Mouse (Mus musculus) naive thymus-derived CD4-positive, alpha-beta T cell, adult 2 months (primary cell): ENCODE results near the gene Gatad2a.

ENCODE experiments used
- DNase-seq: peaks from one replicate; pipeline ENCODE4 v3.0.0-alpha.2; 2011; ENCODE audit warnings: low read depth

Gene Gatad2a

GRCm38 (mm10) chr8:69937466-69937865 is 58.7 kb downstream of the Gatad2a start:
- DNase-seq, result peak; percentile 45

GRCm38 (mm10) chr8:69936050-69936794 is 60.0 kb downstream of the Gatad2a start:
- no peak for DNase-seq

DNA sequence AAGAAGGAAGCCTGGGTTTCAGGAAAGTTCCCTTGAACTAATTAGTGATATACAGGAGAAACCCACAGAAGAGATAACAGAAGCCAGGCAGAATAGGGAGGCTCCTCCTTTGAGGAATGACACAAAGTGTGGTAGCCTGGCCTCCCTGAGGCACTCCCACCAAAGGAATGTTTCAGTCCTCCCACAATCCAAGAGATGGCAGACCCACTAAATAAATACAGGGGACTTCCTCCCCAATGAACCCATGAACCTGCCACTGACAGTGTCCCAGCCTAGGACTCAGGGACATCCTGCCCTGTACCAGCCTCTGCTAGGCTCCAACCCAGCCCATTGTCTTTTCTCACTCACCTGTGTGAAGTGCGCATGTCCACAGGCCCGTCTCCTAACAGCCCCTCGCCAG is 60.8 kb downstream of the Gatad2a start:
- no peak for DNase-seq

- DNase-seq, result no peak
These were observed 61.6 kb downstream of the Gatad2a start for GRCm38 (mm10) chr8:69934582-69934981.

GRCm38 (mm10) chr8:69933811-69934210 is 62.4 kb downstream of the Gatad2a start:
- DNase-seq, result peak; percentile 39

- DNase-seq, result no peak
These were observed 69.3 kb downstream of the Gatad2a start for GRCm38 (mm10) chr8:69926901-69927300.

- no peak for DNase-seq
These were observed 72.2 kb downstream of the Gatad2a start for GRCm38 (mm10) chr8:69923986-69924385.

DNA sequence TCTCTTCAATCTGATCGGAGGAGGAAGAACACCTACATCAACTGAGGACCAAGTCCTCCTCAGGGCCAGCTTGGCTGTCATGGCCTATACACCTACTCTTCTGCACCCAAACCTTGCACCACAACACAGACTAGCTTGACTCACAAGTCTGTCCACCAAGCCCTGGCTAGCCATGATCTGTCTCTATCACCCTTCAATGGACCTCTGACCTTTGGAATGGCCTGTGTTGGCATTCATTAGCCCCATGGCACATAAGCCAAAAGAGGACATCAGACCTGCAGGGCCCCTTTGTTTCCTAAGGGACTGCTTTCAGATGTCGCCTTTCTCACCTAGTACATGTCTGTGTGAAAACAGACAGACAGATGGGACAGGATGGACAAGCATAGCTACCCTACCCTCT is 75.0 kb downstream of the Gatad2a start:
- DNase-seq, result no peak

DNA sequence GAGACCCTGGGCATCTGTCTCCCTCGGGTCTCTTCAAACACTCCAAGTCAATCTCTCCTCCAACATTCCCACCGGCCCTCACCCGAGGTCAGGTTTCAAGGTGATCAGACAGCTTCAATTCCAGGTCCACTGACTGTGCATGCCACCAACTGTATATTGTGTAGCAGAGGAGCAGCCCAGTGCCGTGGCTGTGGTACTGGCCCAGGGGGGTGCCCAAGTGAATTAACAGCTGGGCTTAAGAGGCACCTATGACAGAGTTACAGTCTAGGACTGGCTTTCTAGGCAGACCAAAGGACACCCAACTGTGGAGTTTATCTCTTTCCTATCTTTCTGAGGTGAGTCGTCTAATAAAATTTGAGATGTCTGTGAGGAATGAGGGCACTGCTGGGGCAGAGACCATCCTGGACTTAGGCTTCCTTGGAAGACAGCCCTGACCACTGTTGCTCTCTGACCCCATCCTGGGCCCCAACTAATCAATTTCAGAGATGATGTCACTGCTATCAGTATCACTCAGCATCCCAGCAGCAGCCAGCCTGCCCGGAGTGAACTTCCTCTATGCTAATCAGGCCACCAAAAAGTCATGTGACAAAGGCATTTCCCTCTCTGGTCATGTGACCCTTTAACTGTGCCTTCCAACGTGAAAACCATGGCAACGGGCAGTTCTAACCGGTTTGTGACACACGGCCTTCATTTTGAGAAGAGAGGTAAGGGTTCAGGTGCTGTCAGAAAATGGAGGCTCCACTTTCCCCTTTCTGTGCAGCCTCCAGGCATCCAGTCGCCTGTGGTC is 76.1 kb downstream of the Gatad2a start:
- DNase-seq, result peak; percentile 91

DNA sequence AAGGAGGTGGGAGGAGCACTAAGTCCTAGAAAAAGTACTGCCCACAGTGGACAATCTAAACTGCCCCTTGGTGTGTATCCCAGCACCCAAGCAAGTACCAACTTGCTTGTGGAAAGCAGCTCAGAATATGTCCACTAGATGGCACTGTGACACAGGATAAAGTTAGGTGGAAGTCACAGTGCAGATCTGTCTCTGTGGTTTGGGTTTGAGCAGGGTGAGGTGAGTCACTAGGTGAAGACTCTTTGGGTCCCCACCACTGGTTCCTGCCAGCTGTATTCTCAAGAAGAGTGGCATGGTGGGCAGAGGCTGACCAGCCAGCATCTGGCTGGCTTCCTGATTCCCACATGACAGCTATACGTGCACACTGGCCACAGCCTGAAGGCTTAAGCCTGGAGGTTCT is 77.2 kb downstream of the Gatad2a start:
- peak; percentile 96 for DNase-seq

- DNase-seq, result no peak
These were observed 77.7 kb downstream of the Gatad2a start for GRCm38 (mm10) chr8:69918506-69918905.

GRCm38 (mm10) chr8:69915748-69916147 is 80.4 kb downstream of the Gatad2a start:
- no peak for DNase-seq

- no peak for DNase-seq
These were observed 81.7 kb downstream of the Gatad2a start for GRCm38 (mm10) chr8:69914526-69914925.

DNA sequence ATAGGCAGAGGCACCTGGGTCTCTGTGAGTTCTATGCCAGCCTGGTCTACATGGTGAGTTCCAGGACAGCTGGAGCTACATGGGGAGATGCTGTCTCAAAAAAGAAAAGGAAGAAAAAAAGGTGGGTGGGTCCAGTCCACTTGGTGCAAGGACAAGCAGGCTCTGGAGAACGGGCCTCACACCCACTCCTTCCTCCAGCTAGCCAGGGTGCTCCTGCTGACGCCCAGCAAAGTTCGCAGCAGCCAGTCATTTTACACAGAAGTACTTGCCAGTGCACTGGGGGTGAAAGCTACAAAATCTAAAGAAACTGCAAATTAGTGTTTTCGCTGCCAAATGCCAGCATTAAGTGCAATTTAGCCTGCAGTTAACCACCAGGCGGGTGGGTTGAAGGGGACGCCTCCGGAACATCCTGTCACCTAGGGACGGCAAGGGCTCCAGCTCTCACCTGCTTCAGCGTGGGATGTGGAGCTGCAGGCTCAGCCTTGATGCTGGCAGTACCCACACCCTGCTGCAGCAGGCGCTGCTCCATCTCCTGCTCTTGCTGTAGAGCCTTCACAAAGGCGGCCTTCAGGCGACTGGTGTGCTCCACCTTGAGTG is 83.6 kb downstream of the Gatad2a start:
- DNase-seq, result no peak

DNA sequence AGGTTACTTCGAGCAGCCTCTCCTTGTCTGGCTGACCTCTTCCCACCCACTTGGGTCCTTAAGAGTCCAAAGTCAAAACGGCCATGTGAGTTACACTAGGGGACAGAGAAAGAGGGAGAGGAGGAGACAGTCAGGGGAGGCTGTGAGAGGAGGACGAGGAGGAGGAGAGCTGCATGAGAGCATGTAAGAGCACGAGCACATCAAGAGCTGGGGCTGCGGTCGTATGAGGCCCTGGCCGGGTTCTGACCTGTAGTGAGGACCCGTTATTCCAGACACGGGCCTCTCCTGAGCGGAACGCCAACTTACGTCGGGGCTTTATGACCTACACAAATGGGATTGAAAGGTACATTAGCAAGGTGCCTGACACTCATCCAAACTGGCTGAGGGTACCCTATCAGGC is 84.3 kb downstream of the Gatad2a start:
- no peak for DNase-seq

GRCm38 (mm10) chr8:69907106-69907505 is 89.1 kb downstream of the Gatad2a start:
- DNase-seq, result no peak

DNA sequence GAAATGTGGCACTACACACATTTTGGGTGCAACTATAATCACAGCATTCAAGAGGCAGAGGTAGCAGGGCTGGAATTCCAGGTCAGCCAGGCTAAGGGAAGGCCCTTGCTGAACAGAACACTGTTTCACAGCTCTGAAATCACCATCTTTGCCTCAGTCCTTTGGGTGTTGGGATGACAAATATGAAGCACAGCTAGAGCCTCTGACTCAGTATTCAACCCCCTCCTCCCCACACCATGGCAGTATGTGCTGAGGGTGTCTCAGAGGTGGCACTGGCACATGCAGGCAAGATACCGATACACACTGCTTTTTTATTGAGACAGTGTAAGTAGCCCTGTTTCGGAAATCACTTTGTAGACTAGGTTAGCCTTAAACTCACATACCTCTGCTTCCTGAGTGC is 89.9 kb downstream of the Gatad2a start:
- no peak for DNase-seq

- no peak for DNase-seq
These were observed 92.1 kb downstream of the Gatad2a start for GRCm38 (mm10) chr8:69904096-69904495.

GRCm38 (mm10) chr8:69903063-69903542 is 93.1 kb downstream of the Gatad2a start:
- peak; percentile 99 for DNase-seq

DNA sequence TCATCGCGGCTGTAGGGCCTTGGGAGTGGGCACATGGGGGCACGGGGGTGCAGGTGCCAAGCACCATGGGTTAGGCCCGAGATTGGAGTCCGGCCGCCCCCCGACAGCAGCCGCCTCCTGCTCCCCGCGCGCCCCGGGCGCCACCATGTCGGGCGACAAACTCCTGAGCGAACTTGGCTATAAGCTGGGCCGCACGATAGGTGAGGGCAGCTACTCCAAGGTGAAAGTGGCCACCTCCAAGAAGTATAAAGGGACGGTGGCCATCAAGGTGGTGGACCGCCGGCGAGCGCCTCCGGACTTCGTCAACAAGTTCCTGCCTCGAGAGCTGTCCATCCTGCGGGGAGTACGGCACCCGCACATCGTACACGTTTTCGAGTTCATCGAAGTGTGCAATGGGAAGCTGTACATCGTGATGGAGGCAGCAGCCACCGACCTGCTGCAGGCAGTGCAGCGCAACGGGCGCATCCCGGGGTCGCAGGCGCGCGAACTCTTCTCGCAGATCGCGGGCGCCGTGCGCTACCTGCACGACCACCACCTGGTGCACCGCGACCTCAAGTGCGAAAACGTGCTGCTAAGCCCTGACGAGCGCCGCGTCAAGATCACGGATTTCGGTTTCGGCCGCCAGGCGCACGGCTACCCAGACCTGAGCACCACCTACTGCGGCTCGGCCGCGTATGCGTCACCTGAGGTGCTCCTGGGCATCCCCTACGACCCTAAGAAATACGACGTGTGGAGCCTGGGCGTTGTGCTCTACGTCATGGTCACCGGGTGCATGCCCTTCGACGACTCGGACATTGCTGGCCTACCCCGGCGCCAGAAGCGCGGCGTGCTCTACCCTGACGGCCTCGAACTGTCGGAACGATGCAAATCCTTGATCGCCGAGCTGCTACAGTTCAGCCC is 93.8 kb downstream of the Gatad2a start, which contains the start of the genes Tssk6, Ndufa13 and Yjefn3:
TSS of gene Tssk6 (plus strand) at position 22 of the 900 bp plus-strand sequence.
TSS of gene Ndufa13 (minus strand) at position 396 of the 900 bp plus-strand sequence.
TSS of gene Yjefn3 (minus strand) at position 550 of the 900 bp plus-strand sequence.
- no peak for DNase-seq

GRCm38 (mm10) chr8:69901484-69902162 is 94.6 kb downstream of the Gatad2a start:
- peak; percentile 98 for DNase-seq
